ENCODE assay signal across 8 mouse cellular contexts in genomic region chr11:80351832-80352430, GRCm38 (mm10). TPM values are rescaled to one million over a fixed set of nuclear protein-coding genes. Genes with fewer than 3 reads are reported as not detected.
DNase-seq lines count a peak whose midpoint lies in the region; ATAC-seq and TF ChIP-seq lines count a peak whose summit lies in the region.

No protein-coding gene starts in this region.

- no peak overlapping the region for H3K27ac ChIP-seq in kidney, embryonic 16.5 days (ENCODE audit: low read length)
- no peak overlapping the region for H3K27ac ChIP-seq in liver, adult 2 months (replicated peaks; ENCODE audit: insufficient read depth, low read depth, low read length)

- ATAC-seq in kidney, embryonic 16.5 days (ENCODE audit: low FRiP score, low TSS enrichment), result no peak
- peak; percentile 67; the same call in 1 of the 2 replicates for ATAC-seq in neutrophil, adult 5-6 weeks (ENCODE audit: extremely low read depth, insufficient number of reproducible peaks, low FRiP score, poor library complexity, severe bottlenecking)

- no peaks in the 10 kb centered on the region for H3K79me2 ChIP-seq in liver, adult 2 months (ENCODE audit: control insufficient read depth, insufficient read depth, low read length)

- H3K9me3 ChIP-seq in kidney, embryonic 16.5 days (ENCODE audit: low read length), result no peaks in the 10 kb centered on the region

- no peak overlapping the region for H3K9ac ChIP-seq in kidney, embryonic 16.5 days (replicated peaks; ENCODE audit: low read length)
- H3K9ac ChIP-seq in liver, adult 2 months (ENCODE audit: low read depth, low read length), result no peak overlapping the region

- H3K4me1 ChIP-seq in kidney, embryonic 16.5 days (ENCODE audit: insufficient read depth, low read length), result no peaks in the 10 kb centered on the region
- H3K4me1 ChIP-seq in liver, adult 2 months (ENCODE audit: control insufficient read depth, insufficient read depth, low read length), result no peaks in the 10 kb centered on the region

- TF ChIP-seq CTCF in liver, adult 2 months (IDR thresholded peaks at IDR 0.05; ENCODE audit: low read depth, low read length), result peak; percentile 90

- no peak overlapping the region for H3K4me3 ChIP-seq in kidney, embryonic 16.5 days (ENCODE audit: low read length)
- H3K4me3 ChIP-seq in liver, adult 2 months (ENCODE audit: insufficient read depth, low read depth, low read length), result no peak overlapping the region

- H3K27me3 ChIP-seq in kidney, embryonic 16.5 days (ENCODE audit: insufficient read depth, low read length), result no peaks in the 10 kb centered on the region
- H3K27me3 ChIP-seq in liver, adult 2 months (ENCODE audit: control insufficient read depth, insufficient read depth, low read length), result no peaks in the 10 kb centered on the region

- H3K36me3 ChIP-seq in kidney, embryonic 16.5 days (ENCODE audit: insufficient read depth, low read length), result no peaks in the 10 kb centered on the region
- H3K36me3 ChIP-seq in liver, adult 2 months (ENCODE audit: control insufficient read depth, insufficient read depth, low read length), result no peaks in the 10 kb centered on the region

- H3K4me2 ChIP-seq in kidney, embryonic 16.5 days (replicated peaks; ENCODE audit: low read depth, low read length), result no peak overlapping the region

- 59% methylated on average over 5 of the region's 5 CpGs for WGBS in kidney, embryonic 16.5 days
- 67% methylated on average over 5 of the region's 5 CpGs for WGBS in liver, adult 2 months

- TF ChIP-seq POLR2A in liver, adult 2 months (IDR thresholded peaks at IDR 0.05; ENCODE audit: extremely low read depth, insufficient read depth, low read length), result no peak

- peak; percentile 86 for DNase-seq in kidney, adult 18-20 months
- peak; percentile 87 for DNase-seq in cerebellum, adult 8-10 months
- DNase-seq in frontal cortex, postnatal 36 days (ENCODE audit: low spot score in 2 of 2), result peak; percentile 88
- peak; percentile 53 to 83 for DNase-seq in kidney, adult 8-10 months
- DNase-seq in liver, adult 2 months (ENCODE audit: extremely low read depth, low read depth, low spot score), result peak; percentile 40
- peak; percentile 24 to 50 for DNase-seq in thymus, adult 18-20 months

RNA-seq across cellular contexts. Expression of gene 5730455P16Rik, which starts 25.9 kb away (rescaled TPM):
- polyA plus RNA-seq in kidney, embryonic 16.5 days (2015; fragmentation: Nextera tagmentation; extraction: Ambion mirVana), result 15.4 and 19.7 TPM in 2 replicates
- total RNA-seq in liver, adult 2 months (2014; rRNA removed), result 10.4 and 11.8 TPM in 2 replicates
- 1.8 and 2.1 TPM in 2 replicates for polyA plus RNA-seq in liver, adult 2 months (2012; rRNA removed)
- total RNA-seq in neutrophil, adult 5-6 weeks (2017), result 7.5 and 9.7 TPM in 2 replicates

RNA-seq across cellular contexts. Expression of gene Zfp207, which starts 31.1 kb away (rescaled TPM):
- polyA plus RNA-seq in kidney, embryonic 16.5 days (2015; fragmentation: Nextera tagmentation; extraction: Ambion mirVana), result 234 and 255 TPM in 2 replicates
- total RNA-seq in liver, adult 2 months (2014; rRNA removed), result 69.7 and 70.6 TPM in 2 replicates
- 33.2 and 40.1 TPM in 2 replicates for polyA plus RNA-seq in liver, adult 2 months (2012; rRNA removed)
- 257 and 303 TPM in 2 replicates for total RNA-seq in neutrophil, adult 5-6 weeks (2017)

RNA-seq across cellular contexts. Expression of gene Rhbdl3, which starts 51.2 kb away (rescaled TPM):
- 2.4 TPM in 2 replicates for polyA plus RNA-seq in kidney, embryonic 16.5 days (2015; fragmentation: Nextera tagmentation; extraction: Ambion mirVana)
- total RNA-seq in liver, adult 2 months (2014; rRNA removed), result 0.09 and 0.13 TPM in 2 replicates
- polyA plus RNA-seq in liver, adult 2 months (2012; rRNA removed), result 0.02 and 0.06 TPM in 2 replicates
- 0.25 TPM in 1 of 2 replicates, not detected in the other for total RNA-seq in neutrophil, adult 5-6 weeks (2017)

Comparison
In these comparisons a context has a peak if more than half of its experiments do, and no peak if none do; other contexts are left out.
1. DNase-seq: peak in every context shown above with its lines; median percentile 88 in frontal cortex, postnatal 36 days; 87 in cerebellum, adult 8-10 months; 86 in kidney, adult 18-20 months; 68 in kidney, adult 8-10 months; 40 in liver, adult 2 months; 37 in thymus, adult 18-20 months.